Mouse (Mus musculus): Measurements from ENCODE around the gene Zbtb20.

Gene Zbtb20

GRCm38 (mm10) chr16:43602573-43602972, 726.9 kb downstream of the Zbtb20 start:
- no peak for DNase-seq (ENCODE audit: low spot score in 2 of 2)

- no peak for DNase-seq (ENCODE audit: low spot score in 2 of 2)
Observed at GRCm38 (mm10) chr16:43603591-43604141, 728.0 kb downstream of the Zbtb20 start.

GRCm38 (mm10) chr16:43604399-43605013, 728.8 kb downstream of the Zbtb20 start:
- DNase-seq (ENCODE audit: low spot score in 2 of 2), result no peak

- no peak for DNase-seq (ENCODE audit: low spot score in 2 of 2)
Observed at GRCm38 (mm10) chr16:43607086-43607485, 731.4 kb downstream of the Zbtb20 start.

DNA sequence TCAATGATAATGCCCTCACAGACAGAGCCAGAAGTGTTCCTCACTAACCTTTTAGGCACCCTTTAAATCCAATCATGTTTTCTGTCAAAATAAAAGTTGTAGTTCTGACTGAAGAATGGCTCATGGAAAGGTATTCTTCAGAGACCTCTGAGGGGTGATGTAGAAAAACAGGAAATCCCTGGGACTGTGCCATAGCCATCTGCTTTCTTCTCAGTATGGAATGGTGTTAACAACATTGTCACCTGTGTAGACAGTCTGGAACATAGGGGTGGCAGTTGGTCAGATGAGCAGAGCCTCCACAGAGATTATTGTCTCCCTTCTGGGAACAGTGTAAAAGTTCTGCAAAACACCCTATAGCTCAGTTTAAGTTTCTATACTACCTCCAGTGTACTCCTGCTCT, 732.4 kb downstream of the Zbtb20 start:
- DNase-seq (ENCODE audit: low spot score in 2 of 2), result no peak

DNA sequence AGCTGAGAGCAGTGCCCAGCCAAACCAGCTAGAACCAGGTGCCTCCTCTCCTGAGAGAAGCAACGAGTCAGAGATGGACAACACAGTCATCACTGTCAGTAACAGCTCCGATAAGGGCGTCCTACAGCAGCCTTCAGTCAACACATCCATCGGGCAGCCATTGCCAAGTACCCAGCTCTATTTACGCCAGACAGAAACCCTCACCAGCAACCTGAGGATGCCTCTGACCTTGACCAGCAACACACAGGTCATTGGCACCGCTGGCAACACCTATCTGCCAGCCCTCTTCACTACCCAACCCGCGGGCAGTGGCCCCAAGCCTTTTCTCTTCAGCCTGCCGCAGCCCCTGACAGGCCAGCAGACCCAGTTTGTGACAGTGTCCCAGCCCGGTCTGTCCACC, 734.7 kb downstream of the Zbtb20 start:
- DNase-seq (ENCODE audit: low spot score in 2 of 2), result no peak

DNA sequence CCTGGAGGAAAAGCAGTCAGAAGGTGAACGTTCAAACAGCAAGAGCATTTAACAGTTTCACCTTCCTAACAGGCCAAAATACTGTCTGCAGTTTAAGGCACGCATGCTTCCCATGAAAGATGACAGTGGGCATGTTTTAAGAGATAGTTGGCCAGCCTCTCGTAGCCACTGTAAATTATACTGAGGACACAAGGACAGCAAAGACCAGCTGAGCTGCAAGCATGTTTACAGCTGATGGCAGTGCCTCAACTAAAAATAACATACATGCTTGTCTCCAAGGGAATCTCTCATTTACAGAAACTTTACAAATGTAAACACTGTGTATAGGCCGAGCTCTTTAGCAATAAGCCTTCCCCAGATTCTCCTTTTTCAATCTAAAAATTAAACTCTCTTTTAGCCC, 740.7 kb downstream of the Zbtb20 start:
- no peak for DNase-seq (ENCODE audit: low spot score in 2 of 2)

DNA sequence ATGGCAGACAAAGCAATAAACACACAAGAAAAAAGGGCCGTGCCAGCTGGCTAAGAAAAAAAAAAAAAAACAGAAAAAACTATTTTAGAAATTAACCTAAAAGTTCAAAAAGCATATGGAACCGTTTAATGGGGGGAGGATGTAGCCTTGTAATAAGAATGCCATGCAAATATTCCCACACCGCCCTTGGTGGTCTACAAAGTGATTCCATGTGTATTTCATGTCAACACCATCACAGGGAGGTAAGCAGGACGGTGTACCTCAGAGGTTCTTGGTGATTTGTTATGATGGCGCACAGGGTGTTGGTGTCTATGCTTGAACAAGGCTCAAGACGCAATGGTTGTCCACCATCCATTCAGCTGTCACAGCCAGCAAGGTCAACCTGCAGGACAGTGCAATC, 741.7 kb downstream of the Zbtb20 start:
- no peak for DNase-seq (ENCODE audit: low spot score in 2 of 2)

DNA sequence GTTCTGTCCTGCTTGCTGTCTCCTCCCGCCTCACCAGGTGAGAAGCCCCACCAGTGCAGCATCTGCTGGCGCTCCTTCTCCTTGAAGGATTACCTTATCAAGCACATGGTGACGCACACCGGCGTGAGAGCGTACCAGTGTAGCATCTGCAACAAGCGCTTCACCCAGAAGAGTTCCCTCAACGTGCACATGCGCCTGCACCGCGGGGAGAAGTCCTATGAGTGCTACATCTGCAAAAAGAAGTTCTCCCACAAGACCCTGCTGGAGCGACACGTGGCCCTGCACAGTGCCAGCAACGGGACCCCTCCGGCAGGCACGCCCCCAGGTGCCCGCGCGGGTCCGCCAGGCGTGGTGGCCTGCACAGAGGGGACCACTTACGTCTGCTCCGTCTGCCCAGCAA, 742.6 kb downstream of the Zbtb20 start:
- no peak for DNase-seq (ENCODE audit: low spot score in 2 of 2)

- no peak for DNase-seq (ENCODE audit: low spot score in 2 of 2)
Observed at GRCm38 (mm10) chr16:43619277-43619676, 743.6 kb downstream of the Zbtb20 start.

GRCm38 (mm10) chr16:43620359-43620758, 744.7 kb downstream of the Zbtb20 start:
- no peak for DNase-seq (ENCODE audit: low spot score in 2 of 2)

GRCm38 (mm10) chr16:43623315-43624000, 747.8 kb downstream of the Zbtb20 start:
- DNase-seq (ENCODE audit: low spot score in 2 of 2), result no peak

- peak in 1 of 2 experiments; percentile 10 for DNase-seq (ENCODE audit: low spot score in 2 of 2)
Observed at GRCm38 (mm10) chr16:43624876-43625275, 749.2 kb downstream of the Zbtb20 start.

DNA sequence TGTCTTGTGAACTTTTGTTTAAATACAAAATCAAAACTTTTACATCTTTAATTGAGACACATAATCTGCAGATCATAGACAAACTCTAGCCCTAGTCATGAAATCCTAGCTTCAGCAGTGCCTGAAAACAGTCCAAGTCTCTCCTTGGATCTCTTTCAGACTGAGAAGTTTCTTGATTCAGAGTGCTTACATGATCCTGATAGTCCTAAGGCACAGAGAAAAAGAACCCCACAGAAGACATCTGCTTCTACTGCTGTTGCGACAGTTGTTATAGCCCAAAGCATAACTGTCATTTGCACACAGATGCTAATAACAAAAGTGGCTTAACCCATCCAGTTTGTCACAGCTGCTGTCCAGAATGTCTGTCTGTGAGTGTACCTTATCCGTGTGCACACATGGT, 749.6 kb downstream of the Zbtb20 start:
- DNase-seq (ENCODE audit: low spot score in 2 of 2), result no peak

GRCm38 (mm10) chr16:43625956-43626355, 750.3 kb downstream of the Zbtb20 start:
- no peak for DNase-seq (ENCODE audit: low spot score in 2 of 2)

- DNase-seq (ENCODE audit: low spot score in 2 of 2), result no peak
Observed at GRCm38 (mm10) chr16:43628662-43629061, 753.0 kb downstream of the Zbtb20 start.

GRCm38 (mm10) chr16:43631758-43632157, 756.1 kb downstream of the Zbtb20 start:
- no peak for DNase-seq (ENCODE audit: low spot score in 2 of 2)

GRCm38 (mm10) chr16:43634037-43634436, 758.4 kb downstream of the Zbtb20 start:
- DNase-seq (ENCODE audit: low spot score in 2 of 2), result no peak

DNA sequence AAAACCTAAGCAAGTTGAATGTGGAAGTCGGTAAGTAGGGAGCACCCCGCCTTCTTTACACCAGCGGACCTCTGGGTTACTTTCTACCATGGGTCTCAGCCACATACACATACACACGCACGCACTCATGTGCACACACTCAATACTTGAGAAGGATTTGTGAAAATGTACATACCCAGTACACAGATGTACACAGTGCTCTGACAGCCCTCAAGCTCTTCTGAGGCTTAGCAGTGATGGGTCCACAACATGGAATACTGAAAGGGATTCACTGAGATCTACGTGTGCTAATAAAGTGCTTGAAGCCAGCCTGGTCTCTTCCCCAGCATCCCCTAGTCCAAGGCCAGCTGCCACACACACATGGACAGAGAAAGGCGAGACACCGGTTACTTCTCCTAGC, 761.6 kb downstream of the Zbtb20 start:
- no peak for DNase-seq (ENCODE audit: low spot score in 2 of 2)

- no peak for DNase-seq (ENCODE audit: low spot score in 2 of 2)
Observed at GRCm38 (mm10) chr16:43638406-43639049, 762.8 kb downstream of the Zbtb20 start.

- no peak for DNase-seq (ENCODE audit: low spot score in 2 of 2)
Observed at GRCm38 (mm10) chr16:43641230-43641629, 765.5 kb downstream of the Zbtb20 start.

- DNase-seq (ENCODE audit: low spot score in 2 of 2), result no peak
Observed at GRCm38 (mm10) chr16:43645879-43646278, 770.2 kb downstream of the Zbtb20 start.

DNA sequence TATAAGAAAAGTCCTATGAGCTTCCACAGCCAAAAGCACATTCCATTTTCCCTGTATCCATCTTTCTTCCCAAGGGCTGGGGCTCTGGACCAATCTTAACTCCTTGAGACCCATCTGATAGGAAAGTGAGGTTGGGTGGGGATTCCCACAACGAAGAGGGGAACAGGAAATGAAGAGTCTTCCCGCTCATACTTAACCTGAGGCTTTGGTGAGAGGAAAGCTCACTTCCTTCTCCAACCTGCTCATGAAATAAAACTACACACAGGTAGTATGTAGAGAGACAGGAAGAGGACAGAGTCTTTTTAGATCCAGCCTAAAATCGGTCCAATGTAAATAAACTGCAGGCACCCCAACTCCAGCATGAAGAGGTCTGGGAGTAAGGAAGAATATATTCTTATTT, 771.3 kb downstream of the Zbtb20 start:
- no peak for DNase-seq (ENCODE audit: low spot score in 2 of 2)

All from thymus, postnatal 10 days (tissue).